Mouse (Mus musculus): ENCODE results near the gene Il1rn. TPM values are rescaled to one million over a fixed set of nuclear protein-coding genes. Genes with fewer than 3 reads are reported as not detected.

Il1rn gene
- polyA plus RNA-seq (2014; fragmentation: Illumina TruSeq; extraction: RNeasy Lipid Tissue Mini Kit (QIAGEN cat#74804); ENCODE audit: low read depth, low replicate concordance), result 122 TPM

GRCm38 (mm10) chr2:24336545-24336944 lies at the start of gene Il1rn:
Il1rn (plus strand) TSS chr2:24336853.

GRCm38 (mm10) chr2:24290896-24291295 lies 45.8 kb upstream of the Il1rn start, which contains the start of gene Il1f10:
Il1f10 (plus strand) TSS chr2:24291196.

GRCm38 (mm10) chr2:24367030-24367894 lies 30.6 kb downstream of the Il1rn start, which contains the start of gene Psd4:
Psd4 (plus strand) TSS chr2:24367580.

Other genes with a start within 250 kb of the Il1rn start
- gene Tbpl2, start 240.3 kb upstream of the Il1rn start, polyA plus RNA-seq (2014; fragmentation: Illumina TruSeq; extraction: RNeasy Lipid Tissue Mini Kit (QIAGEN cat#74804); ENCODE audit: low read depth, low replicate concordance), result not detected
- 1.2 TPM for gene Il1f8, start 183.7 kb upstream of the Il1rn start, polyA plus RNA-seq (2014; fragmentation: Illumina TruSeq; extraction: RNeasy Lipid Tissue Mini Kit (QIAGEN cat#74804); ENCODE audit: low read depth, low replicate concordance)
- gene Il1f9, start 150.4 kb upstream of the Il1rn start, polyA plus RNA-seq (2014; fragmentation: Illumina TruSeq; extraction: RNeasy Lipid Tissue Mini Kit (QIAGEN cat#74804); ENCODE audit: low read depth, low replicate concordance), result not detected
- not detected for gene Il1f6, start 121.4 kb upstream of the Il1rn start, polyA plus RNA-seq (2014; fragmentation: Illumina TruSeq; extraction: RNeasy Lipid Tissue Mini Kit (QIAGEN cat#74804); ENCODE audit: low read depth, low replicate concordance)
- gene Il1f5, start 59.9 kb upstream of the Il1rn start, polyA plus RNA-seq (2014; fragmentation: Illumina TruSeq; extraction: RNeasy Lipid Tissue Mini Kit (QIAGEN cat#74804); ENCODE audit: low read depth, low replicate concordance), result not detected
- not detected for gene Il1f10, start 45.7 kb upstream of the Il1rn start, polyA plus RNA-seq (2014; fragmentation: Illumina TruSeq; extraction: RNeasy Lipid Tissue Mini Kit (QIAGEN cat#74804); ENCODE audit: low read depth, low replicate concordance)
- gene Psd4, start 30.7 kb downstream of the Il1rn start, polyA plus RNA-seq (2014; fragmentation: Illumina TruSeq; extraction: RNeasy Lipid Tissue Mini Kit (QIAGEN cat#74804); ENCODE audit: low read depth, low replicate concordance), result 29.8 TPM
- gene Pax8, start 138.7 kb downstream of the Il1rn start, polyA plus RNA-seq (2014; fragmentation: Illumina TruSeq; extraction: RNeasy Lipid Tissue Mini Kit (QIAGEN cat#74804); ENCODE audit: low read depth, low replicate concordance), result 2.1 TPM

Data from sigmoid colon, adult 10 weeks (tissue).